Mouse (Mus musculus) kidney, embryonic 15.5 days (tissue): ENCODE results near the gene Sept1. TPM values are rescaled to one million over a fixed set of nuclear protein-coding genes. Genes with fewer than 3 reads are reported as not detected.
A peak's percentile ranks its signal among the peaks of the same experiment; 100 is the strongest.

Experiments used
- ATAC-seq: fragments of 200-750 bp; cut with Nextera tagmentation; replicated peaks from 2 replicates; pipeline ENCODE4 v1.8.0; 2017; ENCODE audit warnings: moderate TSS enrichment; ENCODE audit not compliant: low FRiP score
- H3K27ac ChIP-seq: fragments of 300-500 bp; sonication (generic); 2 replicates; pipeline ENCODE4 v1.5.1; 2015; ENCODE audit warnings: mild to moderate bottlenecking, inconsistent platforms
- H3K27me3 ChIP-seq: fragments of 300-500 bp; sonication (generic); 2 replicates; pipeline ENCODE4 v1.6.1; 2015; ENCODE audit warnings: inconsistent platforms
- H3K36me3 ChIP-seq: fragments of 300-500 bp; sonication (generic); 2 replicates; pipeline ENCODE4 v1.6.1; 2015; ENCODE audit warnings: inconsistent platforms
- H3K4me1 ChIP-seq: fragments of 300-500 bp; sonication (generic); 2 replicates; pipeline ENCODE4 v1.6.1; 2015; ENCODE audit warnings: inconsistent platforms
- H3K4me2 ChIP-seq: fragments of 300-500 bp; sonication (generic); 2 replicates; pipeline ENCODE4 v1.6.1; 2015; ENCODE audit warnings: moderate library complexity, mild to moderate bottlenecking, inconsistent platforms
- H3K4me3 ChIP-seq: fragments of 300-500 bp; sonication (generic); replicated peaks from 2 replicates; pipeline ENCODE4 v1.5.1; 2015; ENCODE audit warnings: mild to moderate bottlenecking, inconsistent platforms
- H3K9ac ChIP-seq: fragments of 300-500 bp; sonication (generic); 2 replicates; pipeline ENCODE4 v1.6.1; 2015; ENCODE audit warnings: mild to moderate bottlenecking, inconsistent platforms
- H3K9me3 ChIP-seq: fragments of 300-500 bp; sonication (generic); replicated peaks from 2 replicates; pipeline ENCODE4 v1.6.1; 2016; ENCODE audit warnings: inconsistent platforms
- WGBS: fragments of 180-500 bp; shearing (Covaris S2); methylation state at CpG from one replicate; pipeline ENCODE4 v1.1.7; 2015; ENCODE audit warnings: mixed read lengths; 5-methylcytosine and 5-hydroxymethylcytosine counted together
- polyA plus RNA-seq: library from polyadenylated mRNA; unstranded; fragments of >200 nt; fragmentation: Nextera tagmentation; extraction: Ambion mirVana; gene quantifications from 2 replicates; pipeline ENCODE4 v1.2.1, GENCODE M21; 2015

Sept1 gene
- polyA plus RNA-seq, 1 experiment from 2014 or later, result 21.3 TPM

GRCm38 (mm10) chr7:127225147-127225995 lies 7.6 kb downstream of the Sept1 start:
- Histone ChIP-seq H3K4me3 (no peak overlapping the region), H3K27me3 (no peaks in the 10 kb centered on the region), H3K27ac (no peak overlapping the region), H3K36me3 (peaks cover 8% of the 10 kb centered on the region), H3K4me2 (no peak overlapping the region), H3K9ac (no peak overlapping the region), H3K4me1 (peaks cover 7% of the 10 kb centered on the region), H3K9me3 (no peaks in the 10 kb centered on the region)
- 92% methylated on average over 11 of the region's 11 CpGs for WGBS
- ATAC-seq, result no peak; the same call in 1 of the 2 replicates

GRCm38 (mm10) chr7:127224616-127225015 lies 8.3 kb downstream of the Sept1 start:
- Histone ChIP-seq H3K27ac (no peak overlapping the region), H3K4me1 (no peaks in the 10 kb centered on the region), H3K4me3 (no peak overlapping the region), H3K9ac (no peak overlapping the region), H3K36me3 (peaks cover under 1% of the 10 kb centered on the region), H3K27me3 (no peaks in the 10 kb centered on the region), H3K9me3 (no peaks in the 10 kb centered on the region), H3K4me2 (no peak overlapping the region)
- no peak for ATAC-seq
- WGBS, result 82% methylated on average over 6 of the region's 6 CpGs

- 81% methylated on average over 6 of the region's 6 CpGs for WGBS
- H3K4me1 ChIP-seq, result no peaks in the 10 kb centered on the region
- H3K9me3 ChIP-seq, result no peaks in the 10 kb centered on the region
- H3K27ac ChIP-seq, result no peak overlapping the region
- H3K4me2 ChIP-seq, result no peak overlapping the region
- no peak overlapping the region for H3K4me3 ChIP-seq
- ATAC-seq, result no peak
- H3K27me3 ChIP-seq, result no peaks in the 10 kb centered on the region
- no peak overlapping the region for H3K9ac ChIP-seq
- H3K36me3 ChIP-seq, result no peaks in the 10 kb centered on the region
Measured at GRCm38 (mm10) chr7:127223515-127224478, 9.1 kb downstream of the Sept1 start.

GRCm38 (mm10) chr7:127223106-127223505 lies 9.8 kb downstream of the Sept1 start:
- Histone ChIP-seq H3K36me3 (no peaks in the 10 kb centered on the region), H3K4me2 (no peak overlapping the region), H3K9me3 (no peaks in the 10 kb centered on the region), H3K4me1 (no peaks in the 10 kb centered on the region), H3K4me3 (no peak overlapping the region), H3K27me3 (no peaks in the 10 kb centered on the region), H3K27ac (no peak overlapping the region), H3K9ac (no peak overlapping the region)
- 95% methylated on average over 3 of the region's 3 CpGs for WGBS
- ATAC-seq, result no peak

- H3K9me3 ChIP-seq, result no peaks in the 10 kb centered on the region
- no peaks in the 10 kb centered on the region for H3K27me3 ChIP-seq
- ATAC-seq, result no peak
- H3K4me1 ChIP-seq, result peaks cover 4% of the 10 kb centered on the region
- no peaks in the 10 kb centered on the region for H3K36me3 ChIP-seq
- H3K4me2 ChIP-seq, result no peak overlapping the region
- H3K4me3 ChIP-seq, result no peak overlapping the region
- no peak overlapping the region for H3K9ac ChIP-seq
- no peak overlapping the region for H3K27ac ChIP-seq
- 72% methylated on average over 6 of the region's 6 CpGs for WGBS
Measured at GRCm38 (mm10) chr7:127220440-127220839, 12.5 kb downstream of the Sept1 start.

GRCm38 (mm10) chr7:127218670-127219069 lies 14.3 kb downstream of the Sept1 start:
- no peak overlapping the region for H3K4me3 ChIP-seq
- H3K9me3 ChIP-seq, result no peaks in the 10 kb centered on the region
- 90% methylated on average over 4 of the region's 4 CpGs for WGBS
- peaks cover 21% of the 10 kb centered on the region for H3K4me1 ChIP-seq
- H3K4me2 ChIP-seq, result no peak overlapping the region
- H3K27me3 ChIP-seq, result 0 out of 2 replicates have a peak, but pooled peaks cover 5% of the 10 kb centered on the region
- H3K9ac ChIP-seq, result no peak overlapping the region
- ATAC-seq, result no peak
- H3K36me3 ChIP-seq, result no peaks in the 10 kb centered on the region
- no peak overlapping the region for H3K27ac ChIP-seq

GRCm38 (mm10) chr7:127217901-127218642 lies 14.9 kb downstream of the Sept1 start:
- Histone ChIP-seq H3K9me3 (no peaks in the 10 kb centered on the region), H3K4me2 (no peak overlapping the region), H3K27ac (no peak overlapping the region), H3K4me3 (no peak overlapping the region), H3K9ac (no peak overlapping the region), H3K27me3 (0 out of 2 replicates have a peak, but pooled peaks cover 5% of the 10 kb centered on the region), H3K4me1 (peaks cover 21% of the 10 kb centered on the region), H3K36me3 (no peaks in the 10 kb centered on the region)
- ATAC-seq, result no peak
- 81% methylated on average over 10 of the region's 10 CpGs for WGBS

- peaks cover 21% of the 10 kb centered on the region for H3K4me1 ChIP-seq
- no peak overlapping the region for H3K27ac ChIP-seq
- H3K4me2 ChIP-seq, result no peak overlapping the region
- no peak for ATAC-seq
- H3K36me3 ChIP-seq, result no peaks in the 10 kb centered on the region
- peaks cover 5% of the 10 kb centered on the region; the same call in 1 of the 2 replicates for H3K27me3 ChIP-seq
- no peaks in the 10 kb centered on the region for H3K9me3 ChIP-seq
- WGBS, result 80% methylated on average over 6 of the region's 6 CpGs
- H3K9ac ChIP-seq, result no peak overlapping the region
- no peak overlapping the region for H3K4me3 ChIP-seq
Measured at GRCm38 (mm10) chr7:127217475-127217874, 15.5 kb downstream of the Sept1 start.

GRCm38 (mm10) chr7:127216307-127216706 lies 16.6 kb downstream of the Sept1 start:
- peaks cover 21% of the 10 kb centered on the region for H3K4me1 ChIP-seq
- no peaks in the 10 kb centered on the region for H3K9me3 ChIP-seq
- 79% methylated on average over 5 of the region's 5 CpGs for WGBS
- no peak overlapping the region for H3K4me2 ChIP-seq
- H3K4me3 ChIP-seq, result no peak overlapping the region
- no peak for ATAC-seq
- H3K9ac ChIP-seq, result no peak overlapping the region
- H3K36me3 ChIP-seq, result no peaks in the 10 kb centered on the region
- H3K27ac ChIP-seq, result no peak overlapping the region
- H3K27me3 ChIP-seq, result peaks cover 5% of the 10 kb centered on the region; the same call in 1 of the 2 replicates

GRCm38 (mm10) chr7:127214981-127215871 lies 17.7 kb downstream of the Sept1 start:
- peak overlapping the region; percentile 72 for H3K4me2 ChIP-seq
- no peaks in the 10 kb centered on the region for H3K36me3 ChIP-seq
- WGBS, result 24% methylated on average over 33 of the region's 33 CpGs
- peak overlapping the region; percentile 27; the same call in 1 of the 2 replicates for H3K27ac ChIP-seq
- peaks cover 5% of the 10 kb centered on the region; the same call in 1 of the 2 replicates for H3K27me3 ChIP-seq
- 0 out of 2 replicates have a peak, but pooled peaks have one; percentile 35 for ATAC-seq
- H3K9ac ChIP-seq, result peak overlapping the region; percentile 45
- no peaks in the 10 kb centered on the region for H3K9me3 ChIP-seq
- peak overlapping the region; percentile 42 for H3K4me3 ChIP-seq
- peaks cover 21% of the 10 kb centered on the region for H3K4me1 ChIP-seq
